Mouse (Mus musculus) stomach, embryonic 15.5 days (tissue): ENCODE measurements around the gene Fbxw4. TPM values are rescaled to one million over a fixed set of nuclear protein-coding genes. Genes with fewer than 3 reads are reported as not detected.
A peak's percentile ranks its signal among the peaks of the same experiment; 100 is the strongest.

Source experiments
- ATAC-seq: fragments of 200-750 bp; cut with Nextera tagmentation; 2 replicates; pipeline ENCODE4 v1.8.0; 2017; ENCODE audit warnings: low read depth, moderate number of reproducible peaks, moderate TSS enrichment; ENCODE audit not compliant: insufficient read depth, low FRiP score
- H3K27ac ChIP-seq: fragments of 300-500 bp; sonication (generic); 2 replicates; pipeline ENCODE4 v1.5.1; 2015; ENCODE audit warnings: mild to moderate bottlenecking, inconsistent platforms
- H3K27me3 ChIP-seq: fragments of 300-500 bp; sonication (generic); replicated peaks from 2 replicates; pipeline ENCODE4 v1.6.1; 2015; ENCODE audit warnings: inconsistent platforms
- H3K36me3 ChIP-seq: fragments of 300-500 bp; sonication (generic); 2 replicates; pipeline ENCODE4 v1.6.1; 2015; ENCODE audit warnings: inconsistent platforms
- H3K4me1 ChIP-seq: fragments of 300-500 bp; sonication (generic); 2 replicates; pipeline ENCODE4 v1.6.1; 2015; ENCODE audit warnings: inconsistent platforms
- H3K4me2 ChIP-seq: fragments of 300-500 bp; sonication (generic); 2 replicates; pipeline ENCODE4 v1.6.1; 2015; ENCODE audit warnings: mild to moderate bottlenecking, inconsistent platforms
- H3K4me3 ChIP-seq: fragments of 300-500 bp; sonication (generic); replicated peaks from 2 replicates; pipeline ENCODE4 v1.5.1; 2015; ENCODE audit warnings: inconsistent platforms
- H3K9ac ChIP-seq: fragments of 300-500 bp; sonication (generic); 2 replicates; pipeline ENCODE4 v1.6.1; 2015; ENCODE audit warnings: inconsistent platforms
- H3K9me3 ChIP-seq: fragments of 300-500 bp; sonication (generic); 2 replicates; pipeline ENCODE4 v1.6.1; 2016; ENCODE audit warnings: inconsistent platforms
- WGBS: fragments of 180-500 bp; shearing (Covaris S2); methylation state at CpG from one replicate; pipeline ENCODE4 v1.1.7; 2015; 5-methylcytosine and 5-hydroxymethylcytosine counted together
- polyA plus RNA-seq: library from polyadenylated mRNA; unstranded; fragments of >200 nt; fragmentation: Nextera tagmentation; extraction: Ambion mirVana; gene quantifications from 2 replicates; pipeline ENCODE4 v1.2.1, GENCODE M21; 2015

The Fbxw4 gene
- polyA plus RNA-seq, 1 experiment from 2014 or later, result 3.7 TPM

- H3K9me3 ChIP-seq, result no peaks in the 10 kb centered on the region
- peak overlapping the region; percentile 34 for H3K4me3 ChIP-seq
- no peak overlapping the region for H3K27ac ChIP-seq
- H3K4me2 ChIP-seq, result peak overlapping the region; percentile 62
- no peaks in the 10 kb centered on the region for H3K27me3 ChIP-seq
- no peak for ATAC-seq
- H3K4me1 ChIP-seq, result 0 out of 2 replicates have a peak, but pooled peaks cover 7% of the 10 kb centered on the region
- 2% methylated on average over 38 of the region's 38 CpGs for WGBS
- no peaks in the 10 kb centered on the region for H3K36me3 ChIP-seq
- no peak overlapping the region for H3K9ac ChIP-seq
Observed at GRCm38 (mm10) chr19:45675720-45676581, 15.8 kb upstream of the Fbxw4 start.

- H3K4me3 ChIP-seq, result no peak overlapping the region
- no peak for ATAC-seq
- H3K9me3 ChIP-seq, result no peaks in the 10 kb centered on the region
- no peaks in the 10 kb centered on the region for H3K27me3 ChIP-seq
- H3K27ac ChIP-seq, result no peak overlapping the region
- H3K9ac ChIP-seq, result no peak overlapping the region
- H3K4me1 ChIP-seq, result 0 out of 2 replicates have a peak, but pooled peaks cover 7% of the 10 kb centered on the region
- 41% methylated on average over 5 of the region's 5 CpGs for WGBS
- H3K4me2 ChIP-seq, result no peak overlapping the region
- no peaks in the 10 kb centered on the region for H3K36me3 ChIP-seq
Observed at GRCm38 (mm10) chr19:45675196-45675595, 15.1 kb upstream of the Fbxw4 start.

GRCm38 (mm10) chr19:45672971-45673370 lies 12.9 kb upstream of the Fbxw4 start:
- H3K9ac ChIP-seq, result no peak overlapping the region
- H3K4me1 ChIP-seq, result 0 out of 2 replicates have a peak, but pooled peaks cover 7% of the 10 kb centered on the region
- no peak for ATAC-seq
- H3K27ac ChIP-seq, result no peak overlapping the region
- 50% methylated on average over 9 of the region's 9 CpGs for WGBS
- H3K4me3 ChIP-seq, result no peak overlapping the region
- H3K27me3 ChIP-seq, result no peaks in the 10 kb centered on the region
- H3K4me2 ChIP-seq, result no peak overlapping the region
- no peaks in the 10 kb centered on the region for H3K36me3 ChIP-seq
- no peaks in the 10 kb centered on the region for H3K9me3 ChIP-seq

- H3K27ac ChIP-seq, result no peak overlapping the region
- 84% methylated on average over 4 of the region's 4 CpGs for whole genome bisulfite sequencing
- H3K27me3 ChIP-seq, result no peaks in the 10 kb centered on the region
- no peak overlapping the region for H3K4me2 ChIP-seq
- H3K9ac ChIP-seq, result no peak overlapping the region
- no peaks in the 10 kb centered on the region for H3K4me1 ChIP-seq
- no peaks in the 10 kb centered on the region for H3K9me3 ChIP-seq
- H3K36me3 ChIP-seq, result no peaks in the 10 kb centered on the region
- no peak overlapping the region for H3K4me3 ChIP-seq
- no peak for ATAC-seq
Observed at GRCm38 (mm10) chr19:45668986-45669385, 8.9 kb upstream of the Fbxw4 start.

- H3K9me3 ChIP-seq, result no peaks in the 10 kb centered on the region
- no peak overlapping the region for H3K27ac ChIP-seq
- peaks cover 7% of the 10 kb centered on the region; the same call in 1 of the 2 replicates for H3K4me1 ChIP-seq
- H3K4me2 ChIP-seq, result no peak overlapping the region
- ATAC-seq, result no peak
- no peaks in the 10 kb centered on the region for H3K27me3 ChIP-seq
- H3K36me3 ChIP-seq, result no peaks in the 10 kb centered on the region
- WGBS, result 61% methylated on average over 2 of the region's 2 CpGs
- H3K4me3 ChIP-seq, result no peak overlapping the region
- no peak overlapping the region for H3K9ac ChIP-seq
Observed at GRCm38 (mm10) chr19:45663851-45664250, 3.7 kb upstream of the Fbxw4 start.

- Histone ChIP-seq H3K27me3 (no peaks in the 10 kb centered on the region), H3K4me1 (peaks cover 19% of the 10 kb centered on the region; the same call in 1 of the 2 replicates), H3K36me3 (no peaks in the 10 kb centered on the region), H3K9me3 (no peaks in the 10 kb centered on the region), H3K4me3 (peak overlapping the region; percentile 89), H3K4me2 (peak overlapping the region; percentile 67), H3K9ac (peak overlapping the region; percentile 88), H3K27ac (peak overlapping the region; percentile 94)
- WGBS, result 15% methylated on average over 18 of the region's 18 CpGs
- ATAC-seq, result no peak; the same call in 1 of the 2 replicates
Observed at GRCm38 (mm10) chr19:45660503-45660790, 335 bp upstream of the Fbxw4 start.

- peak overlapping the region; percentile 88 for H3K9ac ChIP-seq
- peaks cover 19% of the 10 kb centered on the region; the same call in 1 of the 2 replicates for H3K4me1 ChIP-seq
- peak overlapping the region; percentile 89 for H3K4me3 ChIP-seq
- H3K4me2 ChIP-seq, result peak overlapping the region; percentile 67
- 0 out of 2 replicates have a peak, but pooled peaks have one; percentile 38 for ATAC-seq
- WGBS, result 2% methylated on average over 18 of the region's 18 CpGs
- H3K36me3 ChIP-seq, result no peaks in the 10 kb centered on the region
- no peaks in the 10 kb centered on the region for H3K9me3 ChIP-seq
- H3K27ac ChIP-seq, result peak overlapping the region; percentile 94
- no peaks in the 10 kb centered on the region for H3K27me3 ChIP-seq
Observed at GRCm38 (mm10) chr19:45659301-45659737, 793 bp downstream of the Fbxw4 start.

- H3K4me1 ChIP-seq, result peaks cover 19% of the 10 kb centered on the region; the same call in 1 of the 2 replicates
- H3K27ac ChIP-seq, result peak overlapping the region; percentile 94; the same call in 1 of the 2 replicates
- 63% methylated on average over 10 of the region's 10 CpGs for WGBS
- H3K9me3 ChIP-seq, result no peaks in the 10 kb centered on the region
- peak overlapping the region; percentile 67 for H3K4me2 ChIP-seq
- peak overlapping the region; percentile 89 for H3K4me3 ChIP-seq
- H3K9ac ChIP-seq, result 0 out of 2 replicates have a peak overlapping the region, but pooled peaks have one; percentile 88
- ATAC-seq, result no peak
- no peaks in the 10 kb centered on the region for H3K27me3 ChIP-seq
- H3K36me3 ChIP-seq, result no peaks in the 10 kb centered on the region
Observed at GRCm38 (mm10) chr19:45658556-45659268, 1.4 kb downstream of the Fbxw4 start.

- ATAC-seq, result no peak
- H3K9me3 ChIP-seq, result no peaks in the 10 kb centered on the region
- H3K36me3 ChIP-seq, result no peaks in the 10 kb centered on the region
- 72% methylated on average over 1 of the region's 1 CpGs for WGBS
- no peak overlapping the region for H3K4me2 ChIP-seq
- H3K4me3 ChIP-seq, result no peak overlapping the region
- no peak overlapping the region for H3K27ac ChIP-seq
- H3K4me1 ChIP-seq, result peaks cover 24% of the 10 kb centered on the region; the same call in 1 of the 2 replicates
- H3K9ac ChIP-seq, result no peak overlapping the region
- H3K27me3 ChIP-seq, result no peaks in the 10 kb centered on the region
Observed at GRCm38 (mm10) chr19:45657828-45658227, 2.3 kb downstream of the Fbxw4 start.

- H3K36me3 ChIP-seq, result no peaks in the 10 kb centered on the region
- H3K9ac ChIP-seq, result no peak overlapping the region
- H3K4me2 ChIP-seq, result no peak overlapping the region
- no peak for ATAC-seq
- H3K27ac ChIP-seq, result no peak overlapping the region
- H3K27me3 ChIP-seq, result no peaks in the 10 kb centered on the region
- H3K4me3 ChIP-seq, result no peak overlapping the region
- H3K4me1 ChIP-seq, result peaks cover 31% of the 10 kb centered on the region
- no peaks in the 10 kb centered on the region for H3K9me3 ChIP-seq
- WGBS, result 53% methylated on average over 8 of the region's 8 CpGs
Observed at GRCm38 (mm10) chr19:45656810-45657595, 3.1 kb downstream of the Fbxw4 start.

- no peaks in the 10 kb centered on the region for H3K36me3 ChIP-seq
- no peaks in the 10 kb centered on the region for H3K9me3 ChIP-seq
- no peak overlapping the region for H3K4me3 ChIP-seq
- peaks cover 36% of the 10 kb centered on the region for H3K4me1 ChIP-seq
- no peaks in the 10 kb centered on the region for H3K27me3 ChIP-seq
- no peak overlapping the region for H3K9ac ChIP-seq
- no peak overlapping the region for H3K27ac ChIP-seq
- no peak for ATAC-seq
- H3K4me2 ChIP-seq, result no peak overlapping the region
- 57% methylated on average over 8 of the region's 8 CpGs for WGBS
Observed at GRCm38 (mm10) chr19:45655870-45656269, 4.2 kb downstream of the Fbxw4 start.
